11 mouse cellular contexts compared by ENCODE assay signal in the genomic region with DNA sequence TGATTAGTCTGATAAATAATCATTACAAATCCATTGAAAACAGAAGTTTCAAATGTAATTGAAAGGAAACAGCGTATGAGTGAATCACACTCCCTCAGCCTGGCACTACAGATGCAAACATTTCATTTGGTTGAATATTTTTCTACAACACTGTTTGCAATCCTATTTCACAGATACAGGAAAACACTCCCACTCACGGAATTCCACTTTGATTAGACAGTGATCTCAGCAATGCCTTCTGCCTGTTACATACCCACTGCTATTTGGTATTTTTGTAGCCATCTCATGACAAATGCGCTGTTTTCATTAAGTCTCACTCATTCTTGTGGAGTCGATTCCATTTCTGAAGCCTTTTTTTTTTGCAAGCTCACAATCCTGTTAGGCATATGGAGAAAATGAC.
"Had no signal": no experiment of that assay in that cellular context is flagged by ENCODE, and none has a peak within 500 bp of the region (broad histone marks: within the 10 kb centered on the region; RNA-seq: fewer than 3 reads in every experiment).

No protein-coding gene starts in this region.

- H3K4me3 ChIP-seq: kidney, embryonic 15.5 days; limb, embryonic 12.5 days; liver, embryonic 13.5 days; midbrain, embryonic 12.5 days; stomach, embryonic 15.5 days had no signal

- ATAC-seq: intestine, embryonic 16.5 days; liver, postnatal 0 days had no signal

- H3K4me1 ChIP-seq: kidney, embryonic 15.5 days; limb, embryonic 12.5 days; liver, embryonic 13.5 days; midbrain, embryonic 12.5 days; stomach, embryonic 15.5 days had no signal

- DNase-seq: kidney, adult 2 months; kidney, postnatal 14 days; liver; liver, embryonic 13.5 days; liver, postnatal 0 days; thymus, postnatal 4 days had no signal

- H3K27ac ChIP-seq: kidney, embryonic 15.5 days; limb, embryonic 12.5 days; liver, embryonic 13.5 days; midbrain, embryonic 12.5 days; stomach, embryonic 15.5 days had no signal

- H3K9me3 ChIP-seq: kidney, embryonic 15.5 days; limb, embryonic 12.5 days; liver, embryonic 13.5 days; midbrain, embryonic 12.5 days; stomach, embryonic 15.5 days had no signal

- H3K4me2 ChIP-seq: kidney, embryonic 15.5 days; limb, embryonic 12.5 days; liver, embryonic 13.5 days; midbrain, embryonic 12.5 days; stomach, embryonic 15.5 days had no signal

- H3K36me3 ChIP-seq: kidney, embryonic 15.5 days; limb, embryonic 12.5 days; liver, embryonic 13.5 days; midbrain, embryonic 12.5 days; stomach, embryonic 15.5 days had no signal

- H3K9ac ChIP-seq: kidney, embryonic 15.5 days; limb, embryonic 12.5 days; liver, embryonic 13.5 days; liver, postnatal 0 days; midbrain, embryonic 12.5 days; stomach, embryonic 15.5 days had no signal

- H3K27me3 ChIP-seq: kidney, embryonic 15.5 days; limb, embryonic 12.5 days; liver, embryonic 13.5 days; midbrain, embryonic 12.5 days; stomach, embryonic 15.5 days had no signal
